Mouse (Mus musculus): ENCODE results near the gene Ulk4.

DNA sequence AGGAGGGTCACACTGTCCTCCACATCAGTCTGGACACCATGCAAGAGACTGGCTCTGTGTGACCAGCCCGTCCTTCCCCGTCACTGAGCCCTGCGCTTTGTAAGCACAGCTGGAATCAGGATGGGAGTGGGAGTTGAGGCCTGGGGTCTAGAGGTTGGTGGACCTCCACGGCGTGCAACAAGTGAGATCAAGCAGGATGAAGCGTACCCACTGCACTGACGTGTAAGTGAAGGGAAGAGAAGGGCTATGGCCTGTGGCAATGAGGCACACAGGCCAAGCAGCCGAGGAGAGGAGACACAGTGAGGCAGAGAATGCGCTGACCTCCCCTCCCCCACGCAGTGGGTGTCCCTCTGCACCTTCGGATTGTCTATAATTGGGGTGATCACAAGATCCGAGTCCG, 22.2 kb downstream of the Ulk4 start:
- TF ChIP-seq CTCF (IDR thresholded peaks at IDR 0.05; ENCODE audit: low read depth) (no peak), EP300 (IDR thresholded peaks at IDR 0.05; ENCODE audit: low read depth) (no peak)

Measured in liver, postnatal 0 days (tissue).